Mouse (Mus musculus) urinary bladder, postnatal 25 days (tissue): ENCODE data around the gene Dhrs7b.

Source experiments
- DNase-seq: peaks from one replicate; pipeline ENCODE4 v3.0.0; 2022; ENCODE audit warnings: low spot score

The Dhrs7b gene

DNA sequence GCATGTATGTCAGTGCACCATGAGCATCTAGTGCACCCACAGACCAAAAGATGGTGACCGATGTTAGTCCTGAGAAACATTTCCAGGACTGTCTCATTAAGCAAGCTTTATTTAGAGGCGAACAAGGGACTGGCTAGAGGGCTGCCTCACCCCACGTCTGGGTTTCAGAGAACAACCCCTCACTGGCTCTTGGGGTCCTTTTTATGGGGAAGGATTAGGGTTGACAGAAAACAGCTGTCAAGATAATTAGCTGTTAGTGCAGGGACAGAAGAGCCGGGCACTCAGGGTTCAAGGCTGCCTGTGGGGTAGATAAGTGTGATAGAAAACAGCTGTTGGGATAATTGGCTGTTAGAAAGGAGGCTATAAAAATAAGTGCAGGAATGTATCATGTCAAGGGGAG, 65.5 kb downstream of the Dhrs7b start:
- DNase-seq: no peak

DNA sequence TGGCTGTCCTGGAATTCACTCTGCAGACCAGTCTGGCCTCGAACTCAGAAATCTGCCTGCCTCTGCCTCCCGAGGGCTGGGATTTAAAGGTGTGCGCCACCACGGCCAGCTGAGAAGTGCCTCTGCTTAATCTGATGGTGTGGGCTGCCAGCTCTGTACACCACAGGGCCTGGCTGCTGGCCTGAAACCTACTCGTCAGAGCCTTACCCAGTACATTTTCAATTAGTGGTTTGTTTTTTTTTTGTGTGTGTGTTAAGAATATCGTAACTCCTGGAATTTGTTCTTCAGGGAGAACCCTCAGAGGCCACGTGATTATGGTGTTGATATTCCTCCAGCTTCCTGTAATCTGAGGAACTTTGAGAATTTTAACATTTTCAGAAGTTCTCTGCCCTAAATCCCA, 71.6 kb downstream of the Dhrs7b start:
- no peak for DNase-seq

DNA sequence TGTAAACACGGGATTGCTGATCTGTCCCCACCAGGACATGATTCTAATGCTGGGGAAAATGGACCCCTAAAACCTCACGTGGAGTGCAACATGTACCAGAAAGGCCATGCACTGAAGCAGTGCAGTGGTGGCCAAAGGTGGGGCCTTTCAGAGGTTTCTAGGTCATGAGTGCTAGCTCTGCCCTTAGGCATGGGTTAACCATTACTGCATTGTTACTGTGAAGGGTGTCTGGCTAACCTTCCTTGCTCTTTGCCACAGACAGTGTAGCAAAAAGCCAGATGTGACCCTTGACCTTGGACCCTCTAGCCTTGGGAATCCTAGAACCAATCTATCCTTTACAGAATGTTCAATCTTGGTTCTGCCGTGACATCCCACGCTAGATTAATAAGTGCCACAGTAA, 72.1 kb downstream of the Dhrs7b start:
- DNase-seq: no peak

DNA sequence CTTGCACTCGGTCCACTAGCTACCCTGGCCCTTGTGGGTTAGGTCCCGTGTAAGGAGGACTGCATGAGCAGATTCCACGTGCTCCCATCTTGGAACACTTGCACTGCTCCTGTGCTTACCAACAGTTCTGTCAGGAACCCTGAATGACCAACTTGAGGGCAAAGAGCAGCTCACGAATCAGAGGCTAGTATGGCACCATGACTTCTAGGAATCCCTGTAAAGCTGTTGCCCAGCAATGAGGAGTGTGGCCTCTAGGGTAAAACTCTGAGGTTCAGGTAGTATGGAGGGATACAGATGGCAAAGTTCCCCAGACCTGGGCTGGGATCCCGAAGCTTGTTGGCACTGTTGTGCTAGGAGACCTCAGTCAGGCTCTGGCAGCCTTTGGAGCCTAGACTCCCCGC, 73.2 kb downstream of the Dhrs7b start:
- DNase-seq: no peak

DNA sequence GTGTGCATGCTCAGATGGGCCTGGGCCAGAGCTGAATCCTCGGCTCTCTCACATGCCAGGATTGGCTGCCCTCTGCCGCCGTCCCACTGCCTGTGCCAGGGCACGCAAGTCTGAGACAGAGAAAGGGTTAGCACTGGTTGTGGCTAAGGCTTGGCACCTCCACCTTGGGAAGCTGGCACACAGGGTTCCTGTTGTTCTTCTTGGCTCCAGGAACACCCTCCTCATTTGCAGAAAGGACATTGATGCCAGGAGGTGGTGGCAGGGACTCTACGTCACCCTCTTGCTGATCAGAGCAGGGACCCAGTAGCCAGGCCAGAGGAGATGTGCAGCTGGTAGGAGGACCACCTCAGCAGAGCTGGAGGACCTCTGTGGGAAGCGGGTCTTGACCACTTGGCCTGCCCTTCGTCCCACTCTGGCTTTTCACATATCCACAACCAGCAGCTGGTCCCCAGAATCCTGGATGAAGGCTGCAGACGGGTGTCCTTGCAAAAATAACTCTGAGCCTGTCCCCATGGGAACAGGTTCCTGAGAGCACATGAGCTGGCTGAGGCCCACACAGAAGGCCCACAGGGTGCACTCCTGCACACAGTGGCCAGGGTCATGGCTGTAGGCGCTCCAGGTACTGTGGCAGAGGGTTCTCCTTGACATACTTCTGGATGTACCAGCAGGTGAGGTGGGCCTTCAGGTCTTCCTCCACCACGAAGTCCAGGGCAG, 75.1 kb downstream of the Dhrs7b start:
- DNase-seq: no peak

DNA sequence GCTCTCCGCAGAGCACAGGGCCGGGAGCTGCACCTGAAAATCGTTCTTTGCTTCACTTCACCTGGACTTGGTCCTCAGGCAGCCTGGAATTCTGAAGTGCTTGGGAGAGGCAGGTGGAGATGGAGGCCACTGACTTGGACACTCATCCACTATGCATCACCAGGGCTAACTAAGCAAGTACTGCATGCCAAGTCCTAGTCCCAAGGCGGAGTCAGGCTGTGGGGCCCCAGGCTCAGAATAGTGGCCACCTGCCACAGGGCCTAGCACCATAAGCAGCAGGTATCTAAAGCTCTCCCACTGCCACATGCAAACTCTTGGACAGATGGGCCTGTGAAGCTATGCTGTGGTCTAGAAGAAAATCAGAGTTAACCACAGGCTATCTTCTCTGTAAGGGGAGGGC, 76.0 kb downstream of the Dhrs7b start:
- no peak for DNase-seq

DNA sequence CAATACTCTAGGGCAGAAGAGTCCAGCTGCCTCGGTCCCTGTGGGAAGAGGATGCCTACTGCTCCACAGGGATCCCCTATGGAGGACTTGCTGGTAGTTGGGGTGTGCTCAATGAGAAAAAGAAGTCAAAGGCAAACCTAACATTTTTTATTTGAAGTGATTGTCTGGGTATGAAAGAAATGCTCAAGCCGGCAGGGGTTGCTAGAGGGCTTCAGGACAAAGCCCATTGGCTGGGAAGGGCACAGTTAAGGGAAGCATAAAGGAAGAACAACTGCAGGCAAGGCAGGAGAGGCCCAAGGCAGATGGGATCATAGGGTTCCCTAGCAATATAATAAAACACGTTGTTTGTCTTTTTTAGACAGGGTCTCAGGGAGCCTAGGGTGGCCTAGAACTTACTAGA, 77.6 kb downstream of the Dhrs7b start:
- no peak for DNase-seq

DNA sequence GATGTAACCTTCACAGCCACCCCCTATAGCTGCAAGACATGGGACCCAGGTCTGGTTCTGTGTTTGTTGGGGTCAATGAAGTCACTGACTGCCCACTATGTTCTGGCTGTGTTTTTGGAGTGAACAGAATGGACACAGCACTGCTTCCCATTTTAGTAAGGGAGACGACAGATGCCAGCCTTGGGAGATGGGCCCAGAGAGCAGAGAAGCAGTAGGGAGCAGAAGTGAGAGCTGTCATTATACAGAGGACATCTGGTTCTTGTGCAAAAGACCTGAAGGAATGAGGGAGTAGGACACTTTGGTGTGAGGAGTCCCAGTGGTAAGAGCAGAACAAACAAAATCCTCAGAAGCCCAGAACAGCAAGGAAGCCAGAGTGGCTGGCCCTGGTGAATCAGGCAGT, 79.2 kb downstream of the Dhrs7b start:
- no peak for DNase-seq
